Mouse (Mus musculus) hindbrain, embryonic 12.5 days (tissue): ENCODE data around the gene Tns3. TPM values are rescaled to one million over a fixed set of nuclear protein-coding genes. Genes with fewer than 3 reads are reported as not detected.

ENCODE experiments used
- ATAC-seq: fragments of 200-750 bp; cut with Nextera tagmentation; 2 replicates; pipeline ENCODE4 v1.8.0; 2017; ENCODE audit warnings: moderate TSS enrichment; ENCODE audit not compliant: low FRiP score
- H3K27ac ChIP-seq: fragments of 300-500 bp; sonication (generic); 2 replicates; pipeline ENCODE4 v1.5.1; 2016; ENCODE audit warnings: mild to moderate bottlenecking
- H3K27me3 ChIP-seq: fragments of 300-500 bp; sonication (generic); 2 replicates; pipeline ENCODE4 v1.6.1; 2016; ENCODE audit warnings: mild to moderate bottlenecking
- H3K36me3 ChIP-seq: fragments of 300-500 bp; sonication (generic); 2 replicates; pipeline ENCODE4 v1.6.1; 2016; ENCODE audit warnings: mild to moderate bottlenecking
- H3K4me1 ChIP-seq: fragments of 300-500 bp; sonication (generic); 2 replicates; pipeline ENCODE4 v1.6.1; 2016
- H3K4me2 ChIP-seq: fragments of 300-500 bp; sonication (generic); replicated peaks from 2 replicates; pipeline ENCODE4 v1.6.1; 2016; ENCODE audit warnings: mild to moderate bottlenecking
- H3K4me3 ChIP-seq: fragments of 300-500 bp; sonication (generic); 2 replicates; pipeline ENCODE4 v1.5.1; 2016; ENCODE audit warnings: mild to moderate bottlenecking
- H3K9ac ChIP-seq: fragments of 300-500 bp; sonication (generic); 2 replicates; pipeline ENCODE4 v1.6.1; 2016; ENCODE audit warnings: mild to moderate bottlenecking, moderate library complexity
- H3K9me3 ChIP-seq: fragments of 300-500 bp; sonication (generic); replicated peaks from 2 replicates; pipeline ENCODE4 v1.6.1; 2016; ENCODE audit warnings: mild to moderate bottlenecking
- WGBS: fragments of 180-500 bp; shearing (Covaris S2); methylation state at CpG from one replicate; pipeline ENCODE4 v1.1.7; 2016; 5-methylcytosine and 5-hydroxymethylcytosine counted together
- polyA plus RNA-seq: library from polyadenylated mRNA; unstranded; fragments of >200 nt; fragmentation: Nextera tagmentation; extraction: Ambion mirVana; gene quantifications from 2 replicates; pipeline ENCODE4 v1.2.1, GENCODE M21; 2016

Tns3 gene
- polyA plus RNA-seq, 1 experiment from 2014 or later: 15.9 TPM

- Histone ChIP-seq H3K4me2 (no peak overlapping the region), H3K4me3 (no peak overlapping the region), H3K27me3 (no peaks in the 10 kb centered on the region), H3K9me3 (no peaks in the 10 kb centered on the region), H3K27ac (no peak overlapping the region), H3K4me1 (peaks cover 26% of the 10 kb centered on the region), H3K36me3 (no peaks in the 10 kb centered on the region), H3K9ac (no peak overlapping the region)
- ATAC-seq: peak; percentile 35; the same call in 1 of the 2 replicates
- 66% methylated on average over 6 of the region's 6 CpGs for WGBS
Measured at GRCm38 (mm10) chr11:8692162-8692535, 27.8 kb upstream of the Tns3 start.

GRCm38 (mm10) chr11:8691605-8692004, 27.3 kb upstream of the Tns3 start:
- Histone ChIP-seq H3K4me1 (peaks cover 26% of the 10 kb centered on the region), H3K4me2 (no peak overlapping the region), H3K27ac (no peak overlapping the region), H3K9me3 (no peaks in the 10 kb centered on the region), H3K9ac (no peak overlapping the region), H3K4me3 (no peak overlapping the region), H3K27me3 (no peaks in the 10 kb centered on the region), H3K36me3 (no peaks in the 10 kb centered on the region)
- ATAC-seq: no peak
- 58% methylated on average over 4 of the region's 4 CpGs for WGBS

DNA sequence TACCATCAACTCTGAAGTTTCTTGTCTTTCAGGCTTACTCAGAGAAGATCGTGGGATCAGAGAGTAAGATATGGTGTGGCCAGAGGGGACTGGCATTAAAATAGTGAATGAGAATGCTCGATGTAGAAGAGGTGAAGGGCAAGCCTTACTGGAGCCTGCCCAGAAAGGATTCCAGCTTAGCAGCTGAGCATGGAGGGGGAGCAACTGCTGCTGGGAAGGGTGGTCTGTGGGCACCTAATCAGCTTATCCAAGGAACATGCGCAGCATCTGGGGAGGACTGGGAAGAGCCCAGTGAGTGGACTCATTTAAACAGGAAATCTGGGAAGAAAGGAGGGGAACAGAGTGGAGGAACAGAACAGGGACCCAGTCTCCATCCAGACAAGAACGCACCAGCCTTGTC, 26.3 kb upstream of the Tns3 start:
- no peak overlapping the region for H3K27ac ChIP-seq
- H3K9me3 ChIP-seq: no peaks in the 10 kb centered on the region
- whole genome bisulfite sequencing: 76% methylated on average over 4 of the region's 4 CpGs
- no peak overlapping the region for H3K4me3 ChIP-seq
- no peaks in the 10 kb centered on the region for H3K36me3 ChIP-seq
- H3K4me2 ChIP-seq: no peak overlapping the region
- H3K9ac ChIP-seq: no peak overlapping the region
- peaks cover 26% of the 10 kb centered on the region for H3K4me1 ChIP-seq
- no peak for ATAC-seq
- H3K27me3 ChIP-seq: no peaks in the 10 kb centered on the region

- H3K9me3 ChIP-seq: no peaks in the 10 kb centered on the region
- no peak overlapping the region for H3K4me3 ChIP-seq
- WGBS: 81% methylated on average over 7 of the region's 7 CpGs
- no peak overlapping the region for H3K4me2 ChIP-seq
- H3K9ac ChIP-seq: no peak overlapping the region
- H3K36me3 ChIP-seq: no peaks in the 10 kb centered on the region
- H3K27me3 ChIP-seq: no peaks in the 10 kb centered on the region
- peaks cover 26% of the 10 kb centered on the region for H3K4me1 ChIP-seq
- H3K27ac ChIP-seq: no peak overlapping the region
- no peak for ATAC-seq
Measured at GRCm38 (mm10) chr11:8689515-8689914, 25.2 kb upstream of the Tns3 start.

DNA sequence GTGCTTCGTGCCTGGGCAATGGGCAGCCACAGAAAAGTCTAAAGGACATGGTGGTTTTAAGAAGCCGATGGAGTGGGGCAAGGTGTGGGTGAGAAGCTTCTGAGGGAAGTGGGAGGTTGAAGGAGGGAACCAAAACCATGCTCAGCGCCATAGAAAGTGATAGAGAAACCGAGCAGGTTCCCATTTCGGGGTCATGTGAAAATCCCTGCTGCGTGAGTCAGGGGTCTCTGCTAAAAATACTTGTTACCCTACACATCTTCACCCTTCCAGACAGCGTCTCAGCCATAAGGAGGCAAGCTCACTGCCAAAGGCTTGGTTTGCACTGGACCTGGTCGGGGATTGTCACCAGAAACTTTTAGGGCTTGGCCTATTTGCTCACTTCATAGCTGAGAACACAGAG, 24.6 kb upstream of the Tns3 start:
- H3K4me1 ChIP-seq: peaks cover 26% of the 10 kb centered on the region
- no peak for ATAC-seq
- no peak overlapping the region for H3K4me2 ChIP-seq
- H3K36me3 ChIP-seq: no peaks in the 10 kb centered on the region
- no peak overlapping the region for H3K9ac ChIP-seq
- no peaks in the 10 kb centered on the region for H3K9me3 ChIP-seq
- H3K4me3 ChIP-seq: no peak overlapping the region
- H3K27ac ChIP-seq: no peak overlapping the region
- H3K27me3 ChIP-seq: no peaks in the 10 kb centered on the region
- WGBS: 91% methylated on average over 8 of the region's 8 CpGs

DNA sequence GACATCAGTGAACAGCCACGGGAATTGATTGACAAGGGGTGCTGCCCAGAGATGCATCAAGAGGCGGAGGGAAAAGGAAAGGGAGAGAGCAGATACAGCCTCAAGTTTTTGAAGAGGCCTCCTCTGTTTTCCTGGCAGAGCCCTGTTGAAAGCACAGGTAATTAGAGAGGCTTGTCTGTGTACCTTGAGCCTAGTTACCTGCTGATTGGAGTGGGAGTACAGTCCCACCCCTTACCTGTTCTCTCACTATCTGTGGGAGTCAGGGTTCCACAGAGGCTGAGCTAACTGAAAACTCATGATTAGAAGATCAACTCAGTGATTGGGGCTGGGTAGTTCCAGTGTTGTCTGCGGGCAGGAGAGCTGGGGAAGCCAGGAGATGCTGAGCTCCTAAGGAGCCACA, 22.2 kb upstream of the Tns3 start:
- Histone ChIP-seq H3K4me2 (no peak overlapping the region), H3K27me3 (no peaks in the 10 kb centered on the region), H3K27ac (no peak overlapping the region), H3K9me3 (no peaks in the 10 kb centered on the region), H3K4me3 (no peak overlapping the region), H3K9ac (no peak overlapping the region), H3K36me3 (no peaks in the 10 kb centered on the region), H3K4me1 (peaks cover 5% of the 10 kb centered on the region; the same call in 1 of the 2 replicates)
- WGBS: 80% methylated on average over 3 of the region's 3 CpGs
- ATAC-seq: no peak

DNA sequence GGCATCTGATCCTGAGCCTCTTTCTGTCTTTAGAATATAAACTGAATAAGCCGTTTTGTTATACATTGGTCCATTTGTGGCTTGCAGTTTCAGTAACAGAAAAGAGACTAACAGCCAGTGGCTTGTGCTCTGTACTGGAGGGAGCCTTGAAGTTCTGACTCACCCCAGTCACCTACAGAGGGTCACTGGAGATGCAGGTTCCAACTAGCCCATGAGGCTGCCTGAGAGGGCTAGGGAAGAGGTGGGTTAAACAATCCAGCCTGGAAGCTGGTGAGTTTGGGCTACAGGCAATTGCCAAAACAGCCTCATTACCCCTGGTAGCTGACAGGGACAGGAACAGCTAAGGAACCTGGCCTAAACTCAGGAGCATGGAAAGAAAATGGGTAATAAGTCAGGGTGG, 21.7 kb upstream of the Tns3 start:
- Histone ChIP-seq H3K27me3 (no peaks in the 10 kb centered on the region), H3K4me1 (peaks cover 4% of the 10 kb centered on the region; the same call in 1 of the 2 replicates), H3K36me3 (no peaks in the 10 kb centered on the region), H3K27ac (no peak overlapping the region), H3K9me3 (no peaks in the 10 kb centered on the region), H3K4me3 (no peak overlapping the region), H3K4me2 (no peak overlapping the region), H3K9ac (no peak overlapping the region)
- no peak for ATAC-seq
- WGBS: 93% methylated on average over 1 of the region's 1 CpGs

GRCm38 (mm10) chr11:8685195-8685594, 20.9 kb upstream of the Tns3 start:
- Histone ChIP-seq H3K9ac (no peak overlapping the region), H3K27me3 (no peaks in the 10 kb centered on the region), H3K9me3 (no peaks in the 10 kb centered on the region), H3K27ac (no peak overlapping the region), H3K4me1 (peaks cover 5% of the 10 kb centered on the region; the same call in 1 of the 2 replicates), H3K4me3 (no peak overlapping the region), H3K36me3 (no peaks in the 10 kb centered on the region), H3K4me2 (no peak overlapping the region)
- ATAC-seq: no peak
- WGBS: 57% methylated on average over 3 of the region's 3 CpGs

GRCm38 (mm10) chr11:8684262-8684661, 19.9 kb upstream of the Tns3 start:
- Histone ChIP-seq H3K9ac (no peak overlapping the region), H3K4me1 (peaks cover 5% of the 10 kb centered on the region; the same call in 1 of the 2 replicates), H3K4me3 (no peak overlapping the region), H3K9me3 (no peaks in the 10 kb centered on the region), H3K27ac (no peak overlapping the region), H3K27me3 (no peaks in the 10 kb centered on the region), H3K36me3 (no peaks in the 10 kb centered on the region), H3K4me2 (no peak overlapping the region)
- no peak for ATAC-seq
- WGBS: 89% methylated on average over 5 of the region's 5 CpGs

DNA sequence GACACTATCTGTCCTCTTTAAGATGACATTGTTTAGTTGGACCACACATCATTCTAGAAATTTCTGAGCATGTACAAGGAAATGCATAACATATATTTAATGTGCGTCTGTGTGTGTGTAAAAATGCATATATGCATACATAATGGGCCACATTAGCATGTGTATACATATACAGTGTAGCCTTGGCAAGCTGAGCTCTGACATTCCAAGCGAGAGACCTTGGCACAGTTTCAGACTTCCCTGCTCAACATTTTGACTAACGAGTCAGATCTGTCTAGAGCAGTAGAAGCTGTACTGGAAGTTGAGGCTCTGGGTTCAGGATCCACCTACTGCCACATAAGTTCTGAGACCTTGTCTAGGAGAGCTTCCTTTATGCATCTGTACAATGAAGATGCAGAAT, 17.0 kb upstream of the Tns3 start:
- no peak overlapping the region for H3K4me2 ChIP-seq
- H3K9me3 ChIP-seq: no peaks in the 10 kb centered on the region
- 0 out of 2 replicates have a peak, but pooled peaks have one; percentile 48 for ATAC-seq
- no peak overlapping the region for H3K9ac ChIP-seq
- no peaks in the 10 kb centered on the region for H3K36me3 ChIP-seq
- 73% methylated on average over 3 of the region's 3 CpGs for WGBS
- H3K4me3 ChIP-seq: no peak overlapping the region
- H3K27me3 ChIP-seq: no peaks in the 10 kb centered on the region
- peaks cover 5% of the 10 kb centered on the region; the same call in 1 of the 2 replicates for H3K4me1 ChIP-seq
- H3K27ac ChIP-seq: no peak overlapping the region

GRCm38 (mm10) chr11:8680650-8681049, 16.3 kb upstream of the Tns3 start:
- 60% methylated on average over 7 of the region's 7 CpGs for WGBS
- Histone ChIP-seq H3K27me3 (no peaks in the 10 kb centered on the region), H3K4me2 (no peak overlapping the region), H3K9ac (no peak overlapping the region), H3K27ac (no peak overlapping the region), H3K4me1 (peaks cover 5% of the 10 kb centered on the region; the same call in 1 of the 2 replicates), H3K9me3 (no peaks in the 10 kb centered on the region), H3K36me3 (no peaks in the 10 kb centered on the region), H3K4me3 (no peak overlapping the region)
- no peak for ATAC-seq

GRCm38 (mm10) chr11:8679221-8679620, 14.9 kb upstream of the Tns3 start:
- no peaks in the 10 kb centered on the region for H3K27me3 ChIP-seq
- no peaks in the 10 kb centered on the region for H3K9me3 ChIP-seq
- no peak for ATAC-seq
- no peak overlapping the region for H3K4me3 ChIP-seq
- peaks cover 5% of the 10 kb centered on the region; the same call in 1 of the 2 replicates for H3K4me1 ChIP-seq
- no peak overlapping the region for H3K4me2 ChIP-seq
- no peak overlapping the region for H3K27ac ChIP-seq
- H3K9ac ChIP-seq: no peak overlapping the region
- 84% methylated on average over 5 of the region's 5 CpGs for WGBS
- no peaks in the 10 kb centered on the region for H3K36me3 ChIP-seq

GRCm38 (mm10) chr11:8678260-8678995, 14.1 kb upstream of the Tns3 start:
- Histone ChIP-seq H3K4me3 (no peak overlapping the region), H3K27ac (no peak overlapping the region), H3K9ac (no peak overlapping the region), H3K4me1 (peaks cover 5% of the 10 kb centered on the region; the same call in 1 of the 2 replicates), H3K9me3 (no peaks in the 10 kb centered on the region), H3K4me2 (no peak overlapping the region), H3K36me3 (no peaks in the 10 kb centered on the region), H3K27me3 (no peaks in the 10 kb centered on the region)
- WGBS: 86% methylated on average over 12 of the region's 12 CpGs
- ATAC-seq: no peak
